Mouse (Mus musculus) adrenal gland, postnatal 25 days (tissue): ENCODE data around the gene Akna. TPM values are rescaled to one million over a fixed set of nuclear protein-coding genes. Genes with fewer than 3 reads are reported as not detected.

ENCODE experiments used
- DNase-seq: peaks from one replicate; pipeline ENCODE4 v3.0.0; 2021; ENCODE audit warnings: mixed read lengths
- total RNA-seq: library from RNA; stranded (reverse); gene quantifications from 2 replicates; pipeline ENCODE4 v1.2.3, GENCODE M21; 2021

Gene Akna
- total RNA-seq, 1 experiment from 2014 or later: 3.8 TPM

GRCm38 (mm10) chr4:63319566-63319965 is 83.6 kb downstream of the Akna start:
- DNase-seq: peak; percentile 72

Other genes with a start within 250 kb of the Akna start
- 13.7 TPM in 1 of 2 replicates, not detected in the other for gene Ambp, start 248.6 kb downstream of the Akna start, total RNA-seq
- not detected in 2 replicates for gene Kif12, start 231.2 kb downstream of the Akna start, total RNA-seq
- 9.3 and 11.7 TPM in 2 replicates for gene Col27a1, start 189.3 kb downstream of the Akna start, total RNA-seq
- gene Orm1, start 58.8 kb downstream of the Akna start, total RNA-seq: 28.8 and 42.3 TPM in 2 replicates
- 9.9 and 10.4 TPM in 2 replicates for gene Orm3, start 47.2 kb downstream of the Akna start, total RNA-seq
- gene Orm2, start 40.9 kb downstream of the Akna start, total RNA-seq: 3.3 and 6.7 TPM in 2 replicates
- 43.9 and 54.7 TPM in 2 replicates for gene Whrn, start 92.6 kb upstream of the Akna start, total RNA-seq
- 178 and 188 TPM in 2 replicates for gene Atp6v1g1, start 141.4 kb upstream of the Akna start, total RNA-seq
- 14.2 and 19.8 TPM in 2 replicates for gene Tmem268, start 155.4 kb upstream of the Akna start, total RNA-seq
- gene Gm11213, start 201.9 kb upstream of the Akna start, total RNA-seq: not detected in 2 replicates
- gene Tex48, start 219.1 kb upstream of the Akna start, total RNA-seq: not detected in 2 replicates